Mouse (Mus musculus): ENCODE results near the gene Gm20721. TPM values are rescaled to one million over a fixed set of nuclear protein-coding genes. Genes with fewer than 3 reads are reported as not detected.

Gm20721 gene
- polyA plus RNA-seq, 1 experiment from 2014 or later: 8.6 TPM

- Histone ChIP-seq H3K27me3 (ENCODE audit: insufficient read depth, low read length) (no peaks in the 10 kb centered on the region), H3K4me2 (ENCODE audit: low read length) (no peak overlapping the region), H3K9ac (ENCODE audit: low read depth, low read length) (no peak overlapping the region), H3K27ac (peak overlapping the region; percentile 33; the same call in 1 of the 2 replicates), H3K4me1 (replicated peaks; ENCODE audit: insufficient read depth, low read length) (peaks cover 41% of the 10 kb centered on the region), H3K9me3 (replicated peaks; ENCODE audit: low read length) (no peaks in the 10 kb centered on the region), H3K4me3 (replicated peaks; ENCODE audit: low read depth, low read length) (no peak overlapping the region), H3K36me3 (ENCODE audit: insufficient read depth, low read length) (peaks cover 22% of the 10 kb centered on the region)
- DNase-seq (ENCODE audit: low spot score): no peak
- no peak for ATAC-seq (replicated peaks; ENCODE audit: low FRiP score, low read depth)
- TF ChIP-seq CTCF (IDR thresholded peaks at IDR 0.05; ENCODE audit: low read depth): no peak
- 60% methylated on average over 4 of the region's 4 CpGs for WGBS
Measured at GRCm38 (mm10) chr2:174340893-174341580, 5.5 kb downstream of the Gm20721 start.

- Histone ChIP-seq H3K27ac (peak overlapping the region; percentile 33), H3K27me3 (ENCODE audit: insufficient read depth, low read length) (no peaks in the 10 kb centered on the region), H3K4me2 (ENCODE audit: low read length) (no peak overlapping the region), H3K9ac (ENCODE audit: low read depth, low read length) (no peak overlapping the region), H3K4me3 (replicated peaks; ENCODE audit: low read depth, low read length) (no peak overlapping the region), H3K36me3 (ENCODE audit: insufficient read depth, low read length) (peaks cover 16% of the 10 kb centered on the region), H3K4me1 (replicated peaks; ENCODE audit: insufficient read depth, low read length) (peaks cover 47% of the 10 kb centered on the region), H3K9me3 (replicated peaks; ENCODE audit: low read length) (no peaks in the 10 kb centered on the region)
- DNase-seq (ENCODE audit: low spot score): no peak
- WGBS: 74% methylated on average over 3 of the region's 3 CpGs
- no peak for ATAC-seq (replicated peaks; ENCODE audit: low FRiP score, low read depth)
- no peak for TF ChIP-seq CTCF (IDR thresholded peaks at IDR 0.05; ENCODE audit: low read depth)
Measured at GRCm38 (mm10) chr2:174340229-174340892, 6.2 kb downstream of the Gm20721 start.

GRCm38 (mm10) chr2:174339701-174340100, 6.8 kb downstream of the Gm20721 start:
- Histone ChIP-seq H3K27ac (no peak overlapping the region), H3K36me3 (ENCODE audit: insufficient read depth, low read length) (0 out of 2 replicates have a peak, but pooled peaks cover 9% of the 10 kb centered on the region), H3K9me3 (replicated peaks; ENCODE audit: low read length) (no peaks in the 10 kb centered on the region), H3K9ac (ENCODE audit: low read depth, low read length) (no peak overlapping the region), H3K4me3 (replicated peaks; ENCODE audit: low read depth, low read length) (no peak overlapping the region), H3K4me2 (ENCODE audit: low read length) (no peak overlapping the region), H3K27me3 (ENCODE audit: insufficient read depth, low read length) (no peaks in the 10 kb centered on the region), H3K4me1 (replicated peaks; ENCODE audit: insufficient read depth, low read length) (peaks cover 54% of the 10 kb centered on the region)
- no peak for TF ChIP-seq CTCF (IDR thresholded peaks at IDR 0.05; ENCODE audit: low read depth)
- ATAC-seq (replicated peaks; ENCODE audit: low FRiP score, low read depth) (0 out of 2 replicates have a peak, but pooled peaks have one; percentile 23), DNase-seq (ENCODE audit: low spot score) (no peak)
- WGBS: 91% methylated on average over 1 of the region's 1 CpGs

GRCm38 (mm10) chr2:174337275-174337674, 9.2 kb downstream of the Gm20721 start:
- ATAC-seq (replicated peaks; ENCODE audit: low FRiP score, low read depth) (no peak), DNase-seq (ENCODE audit: low spot score) (no peak)
- no peak overlapping the region for H3K4me2 ChIP-seq (ENCODE audit: low read length)
- H3K27me3 ChIP-seq (ENCODE audit: insufficient read depth, low read length): no peaks in the 10 kb centered on the region
- peaks cover 56% of the 10 kb centered on the region for H3K4me1 ChIP-seq (replicated peaks; ENCODE audit: insufficient read depth, low read length)
- WGBS: 83% methylated on average over 13 of the region's 13 CpGs
- no peak overlapping the region for H3K4me3 ChIP-seq (replicated peaks; ENCODE audit: low read depth, low read length)
- no peaks in the 10 kb centered on the region for H3K36me3 ChIP-seq (ENCODE audit: insufficient read depth, low read length)
- no peaks in the 10 kb centered on the region for H3K9me3 ChIP-seq (replicated peaks; ENCODE audit: low read length)
- H3K9ac ChIP-seq (ENCODE audit: low read depth, low read length): no peak overlapping the region
- H3K27ac ChIP-seq: no peak overlapping the region
- TF ChIP-seq CTCF (IDR thresholded peaks at IDR 0.05; ENCODE audit: low read depth): no peak

DNA sequence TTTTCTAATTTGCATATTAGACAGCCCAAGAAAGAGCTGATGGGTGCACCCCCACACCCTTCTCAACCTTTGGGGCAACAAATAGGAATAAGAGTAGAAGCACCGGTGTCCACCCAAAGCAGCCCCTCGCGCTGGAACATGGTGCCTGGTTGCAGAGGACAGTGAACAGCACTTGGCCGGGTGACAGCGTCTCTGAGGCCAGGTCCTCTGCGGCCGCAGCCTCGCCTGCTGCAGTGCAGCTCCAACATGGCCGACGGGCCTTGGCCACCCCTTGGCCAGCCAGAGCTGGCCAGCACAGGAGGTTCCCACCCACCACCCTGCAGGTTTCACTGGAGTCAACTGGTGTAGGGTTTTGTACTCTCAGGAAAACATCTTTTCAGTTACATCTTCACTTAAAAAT, 12.1 kb downstream of the Gm20721 start:
- H3K9ac ChIP-seq (ENCODE audit: low read depth, low read length): no peak overlapping the region
- H3K36me3 ChIP-seq (ENCODE audit: insufficient read depth, low read length): no peaks in the 10 kb centered on the region
- no peak for ATAC-seq (replicated peaks; ENCODE audit: low FRiP score, low read depth)
- no peak for DNase-seq (ENCODE audit: low spot score)
- H3K27ac ChIP-seq: peak overlapping the region; percentile 42; the same call in 1 of the 2 replicates
- peaks cover 41% of the 10 kb centered on the region for H3K4me1 ChIP-seq (replicated peaks; ENCODE audit: insufficient read depth, low read length)
- no peak overlapping the region for H3K4me3 ChIP-seq (replicated peaks; ENCODE audit: low read depth, low read length)
- no peaks in the 10 kb centered on the region for H3K9me3 ChIP-seq (replicated peaks; ENCODE audit: low read length)
- no peak for TF ChIP-seq CTCF (IDR thresholded peaks at IDR 0.05; ENCODE audit: low read depth)
- 72% methylated on average over 10 of the region's 10 CpGs for WGBS
- H3K27me3 ChIP-seq (ENCODE audit: insufficient read depth, low read length): no peaks in the 10 kb centered on the region
- 0 out of 2 replicates have a peak overlapping the region, but pooled peaks have one; percentile 65 for H3K4me2 ChIP-seq (ENCODE audit: low read length)

DNA sequence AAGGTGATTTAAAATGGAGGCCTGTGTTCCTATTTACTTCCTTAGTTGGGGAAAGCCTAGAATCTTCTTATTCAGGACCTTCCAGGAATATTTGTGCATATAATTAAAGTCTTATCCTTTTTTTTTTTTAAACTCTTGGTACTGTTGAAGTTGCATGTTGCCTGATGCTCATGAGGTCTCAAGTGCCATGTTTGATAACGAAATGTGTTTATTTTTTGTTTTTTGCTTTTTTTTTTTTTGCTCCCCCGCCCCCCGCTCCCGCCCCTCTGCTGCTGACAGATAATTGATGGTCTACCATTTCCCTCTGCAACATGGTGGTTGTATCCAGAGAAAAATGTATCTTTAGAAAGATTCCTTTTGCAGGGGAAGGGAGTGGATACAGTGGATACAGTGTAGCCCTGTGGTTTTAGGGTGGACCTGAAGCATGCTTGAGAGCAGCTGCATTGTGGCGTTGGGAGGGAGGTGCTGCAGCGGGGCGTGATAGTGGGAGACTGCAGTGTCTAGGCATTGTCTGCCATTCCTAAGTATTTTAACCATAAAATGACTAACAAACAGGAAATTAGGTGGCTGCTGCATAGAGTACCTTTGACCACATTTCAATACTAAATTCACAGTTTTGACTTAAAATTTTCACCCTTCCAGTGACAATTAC, 13.1 kb downstream of the Gm20721 start:
- WGBS: 20% methylated on average over 7 of the region's 7 CpGs
- Histone ChIP-seq H3K4me1 (replicated peaks; ENCODE audit: insufficient read depth, low read length) (peaks cover 41% of the 10 kb centered on the region), H3K36me3 (ENCODE audit: insufficient read depth, low read length) (no peaks in the 10 kb centered on the region), H3K9ac (ENCODE audit: low read depth, low read length) (no peak overlapping the region), H3K4me3 (replicated peaks; ENCODE audit: low read depth, low read length) (no peak overlapping the region), H3K27me3 (ENCODE audit: insufficient read depth, low read length) (no peaks in the 10 kb centered on the region), H3K4me2 (ENCODE audit: low read length) (peak overlapping the region; percentile 65), H3K9me3 (replicated peaks; ENCODE audit: low read length) (no peaks in the 10 kb centered on the region), H3K27ac (no peak overlapping the region)
- no peak for TF ChIP-seq CTCF (IDR thresholded peaks at IDR 0.05; ENCODE audit: low read depth)
- no peak for ATAC-seq (replicated peaks; ENCODE audit: low FRiP score, low read depth)
- DNase-seq (ENCODE audit: low spot score): no peak

Data from kidney, postnatal 0 days (tissue).